Mouse (Mus musculus) E14TG2a.4 (cell line): ENCODE results near the gene Cenpe.

Experiments
- CTCF ChIP-seq: conservative IDR thresholded peaks from 2 replicates; pipeline ENCODE4 v1.5.1; 2014; ENCODE audit warnings: low read length
- NANOG ChIP-seq: IDR thresholded peaks from 2 replicates; pipeline ENCODE4 v1.6.1; 2014; ENCODE audit warnings: borderline replicate concordance, low read length, mixed read lengths
- POU5F1 ChIP-seq: IDR thresholded peaks from 2 replicates; pipeline ENCODE4 v1.6.1; 2014; ENCODE audit warnings: low read length, borderline replicate concordance

DNA sequence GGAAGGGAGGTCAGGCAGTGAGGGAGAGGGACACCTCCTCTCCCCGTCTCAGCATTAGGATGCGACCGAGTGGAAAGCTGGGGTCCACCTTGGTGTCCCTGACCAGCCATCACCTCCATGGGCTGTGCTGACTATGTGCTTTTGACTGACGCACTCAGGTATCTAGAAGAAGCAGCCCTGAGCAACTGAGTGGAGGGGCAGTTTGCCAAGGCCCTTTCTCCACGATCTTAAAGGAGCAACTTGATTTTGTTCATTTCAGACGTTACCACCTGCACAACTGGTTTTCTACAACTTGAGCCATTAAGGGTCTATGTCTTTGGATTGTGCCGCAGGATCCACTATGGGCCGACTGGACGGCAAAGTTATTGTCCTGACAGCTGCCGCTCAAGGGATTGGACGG lies 72.9 kb downstream of the Cenpe start:
- TF ChIP-seq CTCF, result no peak
- no peak for TF ChIP-seq POU5F1
- TF ChIP-seq NANOG, result no peak
